Mouse (Mus musculus) inflammation-experienced regulatory T-cells, adult 16 weeks (primary cell): ENCODE measurements around the gene Gm572. TPM values are rescaled to one million over a fixed set of nuclear protein-coding genes. Genes with fewer than 3 reads are reported as not detected.

ENCODE experiments used
- polyA plus RNA-seq: library from polyadenylated mRNA; unstranded; fragments of 100-300 nt; shearing (Covaris generic); gene quantifications from one replicate; pipeline ENCODE4 v1.2.1, GENCODE M21; 2017

Gene Gm572
- polyA plus RNA-seq, result not detected

GRCm38 (mm10) chr4:148643291-148644156 lies at the start of gene Gm572:
Gm572 (plus strand) TSS chr4:148643317.

GRCm38 (mm10) chr4:148602357-148603120 lies 40.6 kb upstream of the Gm572 start, which contains the start of gene Masp2:
Masp2 (plus strand) TSS chr4:148602554.

GRCm38 (mm10) chr4:148626623-148627185 lies 16.4 kb upstream of the Gm572 start, which contains the start of gene Tardbp:
Tardbp (minus strand) TSS chr4:148627019.

Other genes starting within 250 kb of the Gm572 start
- gene Ubiad1, start 198.5 kb upstream of the Gm572 start, polyA plus RNA-seq, result 24.0 TPM
- gene Mtor, start 194.7 kb upstream of the Gm572 start, polyA plus RNA-seq, result 23.6 TPM
- gene Angptl7, start 142.9 kb upstream of the Gm572 start, polyA plus RNA-seq, result 0.13 TPM
- gene Exosc10, start 84.9 kb upstream of the Gm572 start, polyA plus RNA-seq, result 136 TPM
- 12.4 TPM for gene Srm, start 51.8 kb upstream of the Gm572 start, polyA plus RNA-seq
- gene Masp2, start 40.8 kb upstream of the Gm572 start, polyA plus RNA-seq, result not detected
- gene Tardbp, start 16.3 kb upstream of the Gm572 start, polyA plus RNA-seq, result 232 TPM
- gene Casz1, start 161.1 kb downstream of the Gm572 start, polyA plus RNA-seq, result 4.4 TPM